Mouse (Mus musculus) gastrocnemius, adult 18-20 months (tissue): Measurements from ENCODE around the gene Ppp4r4. TPM values are rescaled to one million over a fixed set of nuclear protein-coding genes. Genes with fewer than 3 reads are reported as not detected.
A peak's percentile ranks its signal among the peaks of the same experiment; 100 is the strongest.
"Not testable (repeated sequence)": the region's sequence is repeated elsewhere in the genome, so short reads cannot be mapped to it uniquely, and the experiment has no call there.

ENCODE experiments used
- DNase-seq: peaks from one replicate; pipeline ENCODE4 v3.0.0; 2021; ENCODE audit warnings: low spot score
- total RNA-seq, 2 experiments: library from RNA; stranded (reverse); gene quantifications; 2 replicates each; pipeline ENCODE4 v1.2.3; 2021

The Ppp4r4 gene
- total RNA-seq, 2 experiments from 2014 or later = 0.21 to 0.71 TPM

- peak; percentile 20 for DNase-seq
Observed at GRCm38 (mm10) chr12:103532649-103533395, 739 bp downstream of the Ppp4r4 start.

GRCm38 (mm10) chr12:103540429-103540828 lies 8.3 kb downstream of the Ppp4r4 start:
- DNase-seq = no peak

- DNase-seq = no peak
Observed at GRCm38 (mm10) chr12:103543351-103543750, 11.3 kb downstream of the Ppp4r4 start.

GRCm38 (mm10) chr12:103544213-103544612 lies 12.1 kb downstream of the Ppp4r4 start:
- peak; percentile 9 for DNase-seq

GRCm38 (mm10) chr12:103547438-103547837 lies 15.4 kb downstream of the Ppp4r4 start:
- DNase-seq = no peak

- DNase-seq = no peak
Observed at GRCm38 (mm10) chr12:103548526-103548925, 16.4 kb downstream of the Ppp4r4 start.

- no peak for DNase-seq
Observed at GRCm38 (mm10) chr12:103550047-103550446, 18.0 kb downstream of the Ppp4r4 start.

- no peak for DNase-seq
Observed at GRCm38 (mm10) chr12:103551422-103551821, 19.3 kb downstream of the Ppp4r4 start.

GRCm38 (mm10) chr12:103552506-103552905 lies 20.4 kb downstream of the Ppp4r4 start:
- no peak for DNase-seq

GRCm38 (mm10) chr12:103553497-103553896 lies 21.4 kb downstream of the Ppp4r4 start:
- no peak for DNase-seq

GRCm38 (mm10) chr12:103556856-103557255 lies 24.8 kb downstream of the Ppp4r4 start:
- DNase-seq = no peak

- no peak for DNase-seq
Observed at GRCm38 (mm10) chr12:103564726-103565125, 32.6 kb downstream of the Ppp4r4 start.

- peak; percentile 16 for DNase-seq
Observed at GRCm38 (mm10) chr12:103565151-103565550, 33.1 kb downstream of the Ppp4r4 start.

GRCm38 (mm10) chr12:103567129-103567528 lies 35.0 kb downstream of the Ppp4r4 start:
- peak; percentile 18 for DNase-seq

GRCm38 (mm10) chr12:103569690-103570089 lies 37.6 kb downstream of the Ppp4r4 start:
- DNase-seq = no peak

- not testable (repeated sequence) for DNase-seq
Observed at GRCm38 (mm10) chr12:103578148-103578547, 46.1 kb downstream of the Ppp4r4 start.

GRCm38 (mm10) chr12:103583771-103584170 lies 51.7 kb downstream of the Ppp4r4 start:
- DNase-seq = no peak

GRCm38 (mm10) chr12:103598411-103598810 lies 66.3 kb downstream of the Ppp4r4 start:
- no peak for DNase-seq

GRCm38 (mm10) chr12:103600364-103600763 lies 68.3 kb downstream of the Ppp4r4 start:
- no peak for DNase-seq

- no peak for DNase-seq
Observed at GRCm38 (mm10) chr12:103601839-103602238, 69.8 kb downstream of the Ppp4r4 start.

- no peak for DNase-seq
Observed at GRCm38 (mm10) chr12:103615141-103615540, 83.1 kb downstream of the Ppp4r4 start.

- DNase-seq = no peak
Observed at GRCm38 (mm10) chr12:103615734-103616133, 83.7 kb downstream of the Ppp4r4 start.

GRCm38 (mm10) chr12:103616860-103617261 lies 84.8 kb downstream of the Ppp4r4 start:
- no peak for DNase-seq
